Mouse (Mus musculus) midbrain, postnatal 0 days (tissue): ENCODE results near the gene Pum1. TPM values are rescaled to one million over a fixed set of nuclear protein-coding genes. Genes with fewer than 3 reads are reported as not detected.

Experiments used
- ATAC-seq: fragments of 200-750 bp; cut with Nextera tagmentation; 2 replicates; pipeline ENCODE4 v1.8.0; 2017; ENCODE audit warnings: moderate number of reproducible peaks, mild to moderate bottlenecking, moderate TSS enrichment, moderate library complexity; ENCODE audit not compliant: low FRiP score
- DNase-seq: peaks from one replicate; pipeline ENCODE4 v3.0.0-alpha.2; 2015; ENCODE audit warnings: low spot score
- H3K27ac ChIP-seq: fragments of 300-500 bp; sonication (generic); 2 replicates; pipeline ENCODE4 v1.5.1; 2014; ENCODE audit warnings: low read depth, mild to moderate bottlenecking, low read length, mixed read lengths
- H3K27me3 ChIP-seq: fragments of 300-500 bp; sonication (generic); 2 replicates; pipeline ENCODE4 v1.6.1; 2014; ENCODE audit warnings: low read length, control low read depth, mixed read lengths; ENCODE audit not compliant: insufficient read depth
- H3K36me3 ChIP-seq: fragments of 300-500 bp; sonication (generic); 2 replicates; pipeline ENCODE4 v1.6.1; 2014; ENCODE audit warnings: low read length, control low read depth, mixed read lengths; ENCODE audit not compliant: insufficient read depth
- H3K4me1 ChIP-seq: fragments of 300-500 bp; sonication (generic); 2 replicates; pipeline ENCODE4 v1.6.1; 2014; ENCODE audit warnings: mild to moderate bottlenecking, control low read depth, antibody characterized with exemption, low read length, mixed read lengths; ENCODE audit not compliant: insufficient read depth
- H3K4me2 ChIP-seq: fragments of 300-500 bp; sonication (generic); 2 replicates; pipeline ENCODE4 v1.6.1; 2014; ENCODE audit warnings: low read depth, mild to moderate bottlenecking, low read length, mixed read lengths; ENCODE audit not compliant: poor library complexity, severe bottlenecking
- H3K4me3 ChIP-seq: fragments of 300-500 bp; sonication (generic); 2 replicates; pipeline ENCODE4 v1.5.1; 2014; ENCODE audit warnings: low read depth, mild to moderate bottlenecking, low read length, moderate library complexity
- H3K9ac ChIP-seq: fragments of 300-500 bp; sonication (generic); replicated peaks from 2 replicates; pipeline ENCODE4 v1.6.1; 2014; ENCODE audit warnings: mild to moderate bottlenecking, low read length, moderate library complexity, mixed read lengths; ENCODE audit not compliant: poor library complexity, severe bottlenecking
- H3K9me3 ChIP-seq: fragments of 300-500 bp; sonication (generic); 2 replicates; pipeline ENCODE4 v1.6.1; 2016; ENCODE audit warnings: low read length, control low read depth
- CTCF ChIP-seq: IDR thresholded peaks from 2 replicates; pipeline ENCODE4 v1.5.1; 2016; ENCODE audit warnings: antibody characterized with exemption, mild to moderate bottlenecking
- WGBS: fragments of 180-500 bp; shearing (Covaris S2); extraction: QIAGEN DNeasy Blood & Tissue Kit; methylation state at CpG from one replicate; pipeline ENCODE4 v1.1.7; 2014; 5-methylcytosine and 5-hydroxymethylcytosine counted together
- polyA plus RNA-seq: library from polyadenylated mRNA; unstranded; fragments of >200 nt; fragmentation: Nextera tagmentation; extraction: Ambion mirVana; gene quantifications from 2 replicates; pipeline ENCODE4 v1.2.1, GENCODE M21; 2015
- total RNA-seq: library from RNA; depleted of rRNA; stranded (reverse); fragments of >200 nt; gene quantifications from 2 replicates; pipeline ENCODE4 v1.2.3, GENCODE M21; 2014

Pum1 gene
- total and polyA plus RNA-seq, 2 experiments from 2014 or later = 73.6 to 87.2 TPM

DNA sequence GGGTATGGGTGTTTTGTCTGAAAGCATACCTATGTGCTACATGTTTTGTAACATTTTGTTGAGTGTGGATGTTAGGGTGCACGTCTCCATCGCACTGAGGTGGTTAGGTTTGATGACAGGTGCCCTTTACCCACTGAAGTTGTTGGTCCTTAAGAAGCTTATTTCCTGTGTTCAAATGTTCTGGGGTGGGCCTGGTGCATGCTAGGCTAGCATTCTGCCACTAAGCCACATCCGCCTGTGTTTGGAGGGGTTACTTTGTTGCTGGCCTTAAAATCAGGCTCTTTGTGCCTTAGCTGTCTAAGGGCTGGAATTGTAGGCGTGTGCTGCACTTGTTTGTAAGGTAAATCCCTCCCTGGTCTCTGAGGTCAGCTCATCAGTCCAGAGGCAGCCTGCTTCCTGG lies 111.7 kb downstream of the Pum1 start:
- Histone ChIP-seq H3K4me1 (peaks cover 4% of the 10 kb centered on the region; the same call in 1 of the 2 replicates), H3K27ac (no peak overlapping the region), H3K4me3 (no peak overlapping the region), H3K36me3 (peaks cover 50% of the 10 kb centered on the region), H3K4me2 (no peak overlapping the region), H3K9me3 (no peaks in the 10 kb centered on the region), H3K9ac (no peak overlapping the region), H3K27me3 (no peaks in the 10 kb centered on the region)
- ATAC-seq (no peak), DNase-seq (no peak)
- TF ChIP-seq CTCF = no peak
- 90% methylated on average over 4 of the region's 4 CpGs for WGBS

DNA sequence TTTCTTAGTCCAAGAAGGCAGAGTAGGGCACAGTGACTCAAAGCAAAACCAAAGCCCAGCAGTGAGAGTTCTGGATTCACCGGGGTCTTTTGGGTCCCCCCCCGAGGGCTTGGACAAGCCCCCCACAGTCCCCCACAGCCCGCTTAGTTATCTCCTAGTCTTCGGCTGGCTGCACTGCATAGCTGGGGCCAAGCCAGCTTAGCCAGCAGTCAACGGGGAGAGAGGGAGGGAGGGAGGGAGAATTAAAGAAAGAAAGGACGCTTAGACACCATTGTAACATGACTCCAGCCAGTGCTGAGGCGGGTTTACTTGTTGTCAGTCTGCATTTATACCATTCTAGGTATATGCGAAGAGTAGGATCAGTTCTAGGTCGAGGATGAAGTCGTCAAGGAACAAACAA lies 114.5 kb downstream of the Pum1 start:
- no peak for TF ChIP-seq CTCF
- H3K36me3 ChIP-seq = peaks cover 45% of the 10 kb centered on the region
- DNase-seq = no peak

DNA sequence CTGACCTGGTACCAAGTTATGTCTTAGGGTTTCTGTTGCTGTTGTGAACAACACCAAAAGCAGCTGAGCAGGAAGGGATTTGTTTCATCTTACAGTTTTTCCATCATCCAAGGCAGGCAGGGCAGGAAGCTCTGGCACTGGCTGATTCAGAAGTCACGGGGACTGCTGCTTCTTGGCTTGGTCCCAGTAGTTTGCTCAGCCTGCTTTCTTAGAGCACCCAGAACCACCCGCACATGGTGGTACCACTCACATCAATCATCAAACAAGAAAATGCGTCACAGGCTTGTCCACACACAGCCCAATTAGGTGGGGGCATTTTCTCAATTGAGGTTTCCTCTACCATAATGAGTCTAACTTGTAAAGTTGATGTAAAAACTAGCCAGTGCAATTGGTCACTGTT lies 115.9 kb downstream of the Pum1 start:
- Histone ChIP-seq H3K4me1 (peaks cover 4% of the 10 kb centered on the region; the same call in 1 of the 2 replicates), H3K4me2 (no peak overlapping the region), H3K27ac (no peak overlapping the region), H3K36me3 (peaks cover 32% of the 10 kb centered on the region), H3K4me3 (no peak overlapping the region), H3K9ac (no peak overlapping the region), H3K27me3 (no peaks in the 10 kb centered on the region), H3K9me3 (no peaks in the 10 kb centered on the region)
- TF ChIP-seq CTCF = no peak
- WGBS = 76% methylated on average over 3 of the region's 3 CpGs
- ATAC-seq = no peak
- no peak for DNase-seq

More for the DNA sequence above, 114.5 kb downstream of the Pum1 start:
- Histone ChIP-seq H3K9ac (no peak overlapping the region), H3K27ac (no peak overlapping the region), H3K27me3 (no peaks in the 10 kb centered on the region), H3K4me1 (peaks cover 4% of the 10 kb centered on the region; the same call in 1 of the 2 replicates), H3K4me2 (no peak overlapping the region), H3K4me3 (no peak overlapping the region), H3K9me3 (no peaks in the 10 kb centered on the region)
- ATAC-seq = no peak
- WGBS = 30% methylated on average over 10 of the region's 10 CpGs

DNA sequence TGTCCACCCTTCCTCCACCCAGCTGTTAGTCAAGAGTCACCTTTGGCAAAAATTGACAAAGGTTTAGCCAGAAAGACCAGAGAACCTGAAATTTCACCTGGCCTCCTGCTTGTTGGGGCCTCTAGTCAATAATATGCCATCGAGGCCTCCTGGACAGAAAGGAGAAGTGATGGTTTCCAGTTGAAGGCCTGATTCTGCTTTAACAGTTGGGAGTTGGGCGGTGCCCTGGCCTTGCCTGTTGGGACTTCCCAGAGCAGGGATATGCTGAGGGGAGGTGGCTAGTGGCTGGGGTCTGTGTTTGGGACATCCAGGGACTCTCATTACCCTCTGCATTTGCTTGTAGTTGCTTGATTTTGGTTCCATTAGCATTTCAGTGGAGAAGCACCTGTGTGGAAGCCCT lies 119.4 kb downstream of the Pum1 start:
- no peak overlapping the region for H3K9ac ChIP-seq
- TF ChIP-seq CTCF = no peak
- no peak overlapping the region for H3K4me3 ChIP-seq
- peaks cover 18% of the 10 kb centered on the region for H3K36me3 ChIP-seq
- H3K27me3 ChIP-seq = no peaks in the 10 kb centered on the region
- H3K9me3 ChIP-seq = no peaks in the 10 kb centered on the region
- ATAC-seq (no peak), DNase-seq (no peak)
- H3K4me1 ChIP-seq = 0 out of 2 replicates have a peak, but pooled peaks cover 4% of the 10 kb centered on the region
- no peak overlapping the region for H3K4me2 ChIP-seq
- WGBS = 85% methylated on average over 2 of the region's 2 CpGs
- H3K27ac ChIP-seq = no peak overlapping the region

DNA sequence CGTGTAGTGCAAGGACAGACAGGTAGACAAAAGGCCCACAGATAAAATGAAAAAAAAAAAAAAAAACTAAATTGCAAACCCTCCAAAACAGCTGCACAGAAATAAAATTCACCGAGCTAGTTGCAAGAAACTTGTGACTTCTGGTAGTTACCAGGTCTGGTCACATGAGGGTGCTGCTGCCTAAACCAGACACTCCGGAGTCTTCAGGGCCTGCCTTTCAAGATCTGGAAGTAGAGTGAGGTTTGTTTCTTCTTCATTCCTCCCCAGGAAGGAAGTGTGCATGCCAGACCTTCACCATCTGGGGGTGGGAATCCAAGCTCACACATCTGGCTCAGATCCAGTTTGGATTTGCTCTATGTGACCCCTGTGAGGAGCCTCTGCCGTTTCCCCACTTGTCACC lies 121.6 kb downstream of the Pum1 start:
- no peak for ATAC-seq
- Histone ChIP-seq H3K4me3 (no peak overlapping the region), H3K27me3 (no peaks in the 10 kb centered on the region), H3K4me2 (no peak overlapping the region), H3K27ac (no peak overlapping the region), H3K36me3 (peaks cover 7% of the 10 kb centered on the region), H3K9ac (no peak overlapping the region), H3K9me3 (no peaks in the 10 kb centered on the region), H3K4me1 (0 out of 2 replicates have a peak, but pooled peaks cover 4% of the 10 kb centered on the region)
- peak; percentile 78 for DNase-seq
- WGBS = 26% methylated on average over 4 of the region's 4 CpGs
- peak; percentile 87 for TF ChIP-seq CTCF

DNA sequence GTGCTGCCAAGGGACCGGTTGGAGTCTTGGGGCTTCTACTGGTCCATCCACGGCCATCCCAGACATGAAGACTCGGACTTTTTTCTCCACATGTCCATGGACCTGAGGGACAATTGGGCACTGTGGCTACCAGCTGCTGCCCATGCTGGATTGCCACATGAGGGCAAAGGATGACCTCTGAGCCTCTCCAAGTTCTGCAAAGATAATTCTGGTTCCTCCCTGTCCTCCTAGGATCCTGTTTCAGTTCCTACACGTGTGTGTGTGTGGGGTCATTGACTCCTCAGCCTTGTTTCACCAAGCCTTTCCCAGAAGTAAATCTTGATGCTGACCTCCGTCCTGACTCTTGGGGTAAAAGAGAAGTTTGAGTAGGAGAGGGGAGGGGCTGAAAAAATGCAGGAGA lies 124.4 kb downstream of the Pum1 start:
- H3K4me3 ChIP-seq = no peak overlapping the region
- H3K27me3 ChIP-seq = no peaks in the 10 kb centered on the region
- WGBS = 82% methylated on average over 5 of the region's 5 CpGs
- no peak overlapping the region for H3K9ac ChIP-seq
- DNase-seq (no peak), ATAC-seq (no peak)
- TF ChIP-seq CTCF = no peak
- H3K4me1 ChIP-seq = peaks cover 8% of the 10 kb centered on the region; the same call in 1 of the 2 replicates
- H3K9me3 ChIP-seq = no peaks in the 10 kb centered on the region
- no peaks in the 10 kb centered on the region for H3K36me3 ChIP-seq
- no peak overlapping the region for H3K4me2 ChIP-seq
- H3K27ac ChIP-seq = no peak overlapping the region
